Mouse (Mus musculus) heart, embryonic 12.5 days (tissue): ENCODE results near the gene Tln2. TPM values are rescaled to one million over a fixed set of nuclear protein-coding genes. Genes with fewer than 3 reads are reported as not detected.
A peak's percentile ranks its signal among the peaks of the same experiment; 100 is the strongest.

Experiments used
- ATAC-seq: fragments of 200-750 bp; cut with Nextera tagmentation; 2 replicates; pipeline ENCODE4 v1.8.0; 2017; ENCODE audit warnings: moderate TSS enrichment, moderate library complexity; ENCODE audit not compliant: insufficient number of reproducible peaks, low FRiP score
- H3K27ac ChIP-seq: fragments of 300-500 bp; sonication (generic); 2 replicates; pipeline ENCODE4 v1.5.1; 2016; ENCODE audit warnings: mild to moderate bottlenecking, moderate library complexity; ENCODE audit not compliant: poor library complexity, severe bottlenecking
- H3K27me3 ChIP-seq: fragments of 300-500 bp; sonication (generic); replicated peaks from 2 replicates; pipeline ENCODE4 v1.6.1; 2016; ENCODE audit warnings: mild to moderate bottlenecking, moderate library complexity
- H3K36me3 ChIP-seq: fragments of 300-500 bp; sonication (generic); 2 replicates; pipeline ENCODE4 v1.6.1; 2016; ENCODE audit warnings: mild to moderate bottlenecking, moderate library complexity
- H3K4me1 ChIP-seq: fragments of 300-500 bp; sonication (generic); replicated peaks from 2 replicates; pipeline ENCODE4 v1.6.1; 2016; ENCODE audit warnings: mild to moderate bottlenecking
- H3K4me2 ChIP-seq: fragments of 300-500 bp; sonication (generic); 2 replicates; pipeline ENCODE4 v1.6.1; 2016; ENCODE audit warnings: mild to moderate bottlenecking, moderate library complexity
- H3K4me3 ChIP-seq: fragments of 300-500 bp; sonication (generic); 2 replicates; pipeline ENCODE4 v1.5.1; 2016; ENCODE audit warnings: mild to moderate bottlenecking
- H3K9ac ChIP-seq: fragments of 300-500 bp; sonication (generic); 2 replicates; pipeline ENCODE4 v1.6.1; 2016; ENCODE audit warnings: mild to moderate bottlenecking, moderate library complexity
- H3K9me3 ChIP-seq: fragments of 300-500 bp; sonication (generic); replicated peaks from 2 replicates; pipeline ENCODE4 v1.6.1; 2016; ENCODE audit warnings: mild to moderate bottlenecking, moderate library complexity
- WGBS: fragments of 180-500 bp; shearing (Covaris S2); methylation state at CpG from one replicate; pipeline ENCODE4 v1.1.7; 2016; 5-methylcytosine and 5-hydroxymethylcytosine counted together
- microRNA counts: library from miRNA; unstranded; fragments of <30 nt; microRNA quantifications from one replicate; lab custom pipeline; 2017
- microRNA-seq: library from miRNA; unstranded; fragments of <30 nt; microRNA quantifications from one replicate; pipeline ENCODE4, GENCODE M21; 2017
- polyA plus RNA-seq: library from polyadenylated mRNA; unstranded; fragments of >200 nt; fragmentation: Nextera tagmentation; extraction: Ambion mirVana; gene quantifications from 2 replicates; pipeline ENCODE4 v1.2.1, GENCODE M21; 2016

Gene Tln2
- polyA plus RNA-seq, 1 experiment from 2014 or later, result 57.3 TPM

- 0 out of 2 replicates have a peak overlapping the region, but pooled peaks have one; percentile 45 for H3K9ac ChIP-seq
- H3K4me1 ChIP-seq, result peaks cover 31% of the 10 kb centered on the region
- H3K4me2 ChIP-seq, result no peak overlapping the region
- 54% methylated on average over 5 of the region's 5 CpGs for WGBS
- ATAC-seq, result no peak
- no peak overlapping the region for H3K4me3 ChIP-seq
- no peaks in the 10 kb centered on the region for H3K27me3 ChIP-seq
- peak overlapping the region; percentile 43 for H3K27ac ChIP-seq
- peaks cover 9% of the 10 kb centered on the region; the same call in 1 of the 2 replicates for H3K9me3 ChIP-seq
- H3K36me3 ChIP-seq, result no peaks in the 10 kb centered on the region
These were observed 381.3 kb downstream of the Tln2 start for GRCm38 (mm10) chr9:67178203-67178602.

- Histone ChIP-seq H3K27me3 (no peaks in the 10 kb centered on the region), H3K27ac (no peak overlapping the region), H3K4me1 (peaks cover 19% of the 10 kb centered on the region), H3K9me3 (peaks cover 11% of the 10 kb centered on the region; the same call in 1 of the 2 replicates), H3K4me2 (no peak overlapping the region), H3K4me3 (no peak overlapping the region), H3K9ac (no peak overlapping the region), H3K36me3 (no peaks in the 10 kb centered on the region)
- WGBS, result 72% methylated on average over 8 of the region's 8 CpGs
- no peak for ATAC-seq
These were observed 383.4 kb downstream of the Tln2 start for GRCm38 (mm10) chr9:67176073-67176472.

DNA sequence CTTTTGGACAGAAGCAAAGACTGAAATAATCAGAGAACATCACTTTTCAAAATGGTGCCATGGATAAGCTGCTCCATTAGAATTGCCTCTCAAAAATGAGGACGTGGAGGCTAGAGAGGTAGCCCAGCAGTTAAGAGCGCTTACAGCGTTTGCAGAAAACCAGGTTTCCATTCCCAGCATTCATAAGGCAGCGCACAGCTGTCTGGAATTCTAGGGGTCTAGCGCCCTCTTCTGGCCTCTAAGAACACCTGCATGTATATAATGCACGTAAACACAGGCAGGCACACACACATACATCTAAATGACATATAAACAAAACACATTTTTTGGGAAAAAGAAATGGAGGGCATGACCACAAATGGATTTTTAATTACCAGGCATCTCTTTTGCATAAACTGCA, 385.7 kb downstream of the Tln2 start:
- Histone ChIP-seq H3K27ac (no peak overlapping the region), H3K9ac (no peak overlapping the region), H3K4me1 (peaks cover 40% of the 10 kb centered on the region), H3K9me3 (peaks cover 8% of the 10 kb centered on the region; the same call in 1 of the 2 replicates), H3K36me3 (no peaks in the 10 kb centered on the region), H3K4me2 (no peak overlapping the region), H3K27me3 (no peaks in the 10 kb centered on the region), H3K4me3 (no peak overlapping the region)
- no peak for ATAC-seq
- WGBS, result 88% methylated on average over 6 of the region's 6 CpGs

DNA sequence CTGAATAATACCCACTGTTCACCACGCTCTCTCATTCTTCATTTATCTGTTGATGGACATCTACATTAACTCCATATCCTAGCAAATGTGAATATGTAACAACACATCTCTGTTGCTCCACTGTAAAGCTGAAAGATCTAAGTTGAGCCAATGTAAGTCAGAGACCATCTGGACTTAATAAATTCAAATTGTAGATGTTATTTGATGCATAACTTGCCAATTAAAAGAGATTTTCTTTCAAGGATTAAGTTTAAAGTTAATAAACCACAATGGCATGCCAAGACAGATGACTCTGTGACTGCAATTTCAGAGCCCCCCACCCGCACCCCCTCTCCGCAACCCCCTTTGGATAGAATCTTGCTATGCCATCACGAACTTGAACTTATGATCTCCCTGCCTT, 386.3 kb downstream of the Tln2 start:
- Histone ChIP-seq H3K4me1 (peaks cover 33% of the 10 kb centered on the region), H3K36me3 (no peaks in the 10 kb centered on the region), H3K4me2 (no peak overlapping the region), H3K9me3 (peaks cover 8% of the 10 kb centered on the region; the same call in 1 of the 2 replicates), H3K4me3 (no peak overlapping the region), H3K27ac (no peak overlapping the region), H3K27me3 (no peaks in the 10 kb centered on the region), H3K9ac (no peak overlapping the region)
- no peak for ATAC-seq
- WGBS, result 93% methylated on average over 4 of the region's 4 CpGs

DNA sequence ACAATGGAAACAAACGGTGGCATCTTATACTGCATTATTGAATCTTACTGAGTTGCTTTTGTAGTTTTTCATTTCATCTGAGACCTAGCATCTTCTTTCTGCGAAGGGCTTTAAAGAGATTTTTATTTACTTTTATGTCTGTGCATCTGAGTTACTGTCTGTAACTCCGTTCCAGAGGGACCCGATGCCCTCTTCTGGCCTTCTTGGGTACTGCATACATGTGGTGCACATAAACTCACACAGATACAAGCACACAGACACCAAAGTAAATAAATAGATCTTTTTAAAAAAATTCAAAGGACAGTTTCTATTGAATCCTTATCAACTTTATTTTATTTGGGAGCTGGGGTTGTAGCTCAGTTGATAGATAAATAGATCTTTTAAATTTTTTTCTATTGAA, 388.1 kb downstream of the Tln2 start:
- Histone ChIP-seq H3K4me1 (peaks cover 26% of the 10 kb centered on the region), H3K4me2 (no peak overlapping the region), H3K36me3 (no peaks in the 10 kb centered on the region), H3K27ac (peak overlapping the region; percentile 38), H3K27me3 (no peaks in the 10 kb centered on the region), H3K4me3 (no peak overlapping the region), H3K9ac (no peak overlapping the region), H3K9me3 (peaks cover 8% of the 10 kb centered on the region; the same call in 1 of the 2 replicates)
- no peak for ATAC-seq
- WGBS, result 79% methylated on average over 4 of the region's 4 CpGs

DNA sequence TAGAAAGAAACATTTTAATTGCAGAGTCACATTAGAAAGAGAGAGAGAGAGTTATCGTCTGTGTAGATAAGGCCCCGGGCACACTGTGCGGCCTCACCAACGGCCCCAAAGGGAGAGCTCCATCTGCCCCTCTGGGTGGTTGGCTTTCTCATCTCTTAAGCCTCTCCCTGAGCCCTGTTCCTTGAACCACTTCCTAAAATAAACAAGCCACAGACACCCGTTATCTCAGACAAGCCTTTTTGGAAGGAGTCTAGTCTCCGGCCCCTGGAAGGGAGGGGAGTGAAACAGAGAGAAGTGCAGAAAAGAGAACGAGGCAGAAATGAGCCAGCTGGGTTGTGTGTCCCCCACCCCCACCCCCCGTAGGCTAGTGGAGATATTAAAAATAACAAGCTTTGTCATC, 388.7 kb downstream of the Tln2 start:
- Histone ChIP-seq H3K9me3 (peaks cover 8% of the 10 kb centered on the region; the same call in 1 of the 2 replicates), H3K27me3 (no peaks in the 10 kb centered on the region), H3K27ac (peak overlapping the region; percentile 38), H3K4me1 (peaks cover 23% of the 10 kb centered on the region), H3K9ac (no peak overlapping the region), H3K4me3 (no peak overlapping the region), H3K4me2 (peak overlapping the region; percentile 8; the same call in 1 of the 2 replicates), H3K36me3 (no peaks in the 10 kb centered on the region)
- peak; percentile 51; the same call in 1 of the 2 replicates for ATAC-seq
- 12% methylated on average over 8 of the region's 8 CpGs for WGBS

DNA sequence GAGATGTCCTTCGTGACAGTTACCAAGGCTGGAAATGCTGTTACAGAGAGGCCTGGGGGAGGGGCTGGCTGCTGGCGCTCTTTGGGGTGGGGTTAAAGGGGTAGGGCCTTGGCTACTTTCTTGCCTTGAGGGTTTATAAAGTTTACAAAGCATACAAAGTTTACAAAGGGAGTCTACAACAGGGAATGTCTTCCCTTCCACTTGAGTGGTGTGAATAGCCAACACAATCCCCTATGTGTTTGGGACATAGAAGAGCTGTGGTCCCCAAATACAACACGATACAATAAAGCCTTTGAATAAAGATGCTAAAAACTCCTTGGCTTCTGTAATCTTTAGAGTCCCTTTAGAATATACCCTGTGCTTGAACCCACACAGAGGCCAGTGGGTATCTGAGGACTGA, 389.5 kb downstream of the Tln2 start:
- no peak overlapping the region for H3K4me2 ChIP-seq
- no peak overlapping the region for H3K9ac ChIP-seq
- WGBS, result 64% methylated on average over 3 of the region's 3 CpGs
- no peak for ATAC-seq
- H3K4me3 ChIP-seq, result no peak overlapping the region
- peaks cover 8% of the 10 kb centered on the region; the same call in 1 of the 2 replicates for H3K9me3 ChIP-seq
- peaks cover 27% of the 10 kb centered on the region for H3K4me1 ChIP-seq
- no peaks in the 10 kb centered on the region for H3K27me3 ChIP-seq
- peak overlapping the region; percentile 38 for H3K27ac ChIP-seq
- no peaks in the 10 kb centered on the region for H3K36me3 ChIP-seq

MicroRNAs within 50 kb of the gene (microRNA counts, 519-probe panel; counts per million panel counts)
- microRNA mmu-miR-190 (lab: Ali Mortazavi, UCI), result 3,592 counts per million, percentile 23 among the panel's probes with 10 or more counts

Small RNAs within 50 kb of the gene (microRNA-seq; reads per million reads assigned to microRNA genes)
- 205 reads per million, percentile 61 among the genes with 10 or more reads in this experiment for gene Mir190a

Other genes starting within 250 kb of the Tln2 start
- 2.7 and 3.8 TPM in 2 replicates for gene C2cd4b, start 199.7 kb upstream of the Tln2 start, polyA plus RNA-seq